Mouse (Mus musculus) limb, embryonic 10.5 days (tissue): ENCODE results near the gene Thap3. TPM values are rescaled to one million over a fixed set of nuclear protein-coding genes. Genes with fewer than 3 reads are reported as not detected.

Source experiments
- polyA plus RNA-seq: library from polyadenylated mRNA; unstranded; fragments of >200 nt; fragmentation: Nextera tagmentation; extraction: Ambion mirVana; gene quantifications from 2 replicates; pipeline ENCODE4 v1.2.1, GENCODE M21; 2016

Gene Thap3
- polyA plus RNA-seq, 1 experiment from 2014 or later: 43.1 TPM

Other genes with a start within 250 kb of the Thap3 start
- 94.3 and 102 TPM in 2 replicates for gene Camta1, start 127.1 kb downstream of the Thap3 start, polyA plus RNA-seq
- 121 TPM in 2 replicates for gene Dnajc11, start 55.3 kb downstream of the Thap3 start, polyA plus RNA-seq
- gene Phf13, start 7.3 kb upstream of the Thap3 start, polyA plus RNA-seq: 26.9 and 33.4 TPM in 2 replicates
- gene Klhl21, start 19.8 kb upstream of the Thap3 start, polyA plus RNA-seq: 9.7 and 10.6 TPM in 2 replicates
- gene Zbtb48, start 38.7 kb upstream of the Thap3 start, polyA plus RNA-seq: 24.5 and 26.5 TPM in 2 replicates
- 0.35 and 0.65 TPM in 2 replicates for gene Tas1r1, start 49.6 kb upstream of the Thap3 start, polyA plus RNA-seq
- gene Nol9, start 50.3 kb upstream of the Thap3 start, polyA plus RNA-seq: 52.1 and 54.1 TPM in 2 replicates
- 9.5 and 13.3 TPM in 2 replicates for gene Plekhg5, start 83.5 kb upstream of the Thap3 start, polyA plus RNA-seq
- 0.67 and 0.75 TPM in 2 replicates for gene Tnfrsf25, start 126.9 kb upstream of the Thap3 start, polyA plus RNA-seq
- gene Espn, start 163.4 kb upstream of the Thap3 start, polyA plus RNA-seq: 2.9 and 3.2 TPM in 2 replicates
- not detected in 2 replicates for gene Hes2, start 169.9 kb upstream of the Thap3 start, polyA plus RNA-seq
- 34.8 and 36.7 TPM in 2 replicates for gene Acot7, start 189.1 kb upstream of the Thap3 start, polyA plus RNA-seq